Mouse (Mus musculus): ENCODE data around the gene Myl6. TPM values are rescaled to one million over a fixed set of nuclear protein-coding genes. Genes with fewer than 3 reads are reported as not detected.

Myl6 gene
- total RNA-seq, 2 experiments from 2014 or later, result 520 to 569 TPM

- DNase-seq, result no peak
Observed at GRCm38 (mm10) chr10:128489380-128489779, 4.6 kb downstream of the Myl6 start.

DNA sequence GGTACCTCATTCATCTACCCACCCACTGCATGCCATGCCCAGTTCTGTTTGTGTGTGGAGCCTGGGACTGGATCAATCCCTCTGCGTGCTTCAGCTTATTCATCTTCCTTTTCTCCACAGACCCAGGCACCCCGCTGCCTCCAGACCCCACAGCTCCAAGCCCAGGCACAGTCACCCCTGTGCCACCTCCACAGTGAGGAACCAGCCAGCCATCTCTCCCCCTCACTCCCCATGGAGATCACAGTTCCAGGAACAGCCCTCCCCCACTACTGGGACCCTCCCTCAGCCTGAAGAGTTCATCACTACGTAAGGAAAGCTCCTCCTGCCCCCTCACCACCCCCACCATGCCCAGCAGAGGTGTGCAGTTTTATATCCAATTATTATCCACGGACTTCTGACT is 5.2 kb downstream of the Myl6 start:
- DNase-seq, result no peak

GRCm38 (mm10) chr10:128487861-128488712 is 5.9 kb downstream of the Myl6 start:
- no peak for DNase-seq

- no peak for DNase-seq
Observed at GRCm38 (mm10) chr10:128486370-128486769, 7.6 kb downstream of the Myl6 start.

- DNase-seq, result no peak
Observed at GRCm38 (mm10) chr10:128474366-128474765, 19.6 kb downstream of the Myl6 start.

DNA sequence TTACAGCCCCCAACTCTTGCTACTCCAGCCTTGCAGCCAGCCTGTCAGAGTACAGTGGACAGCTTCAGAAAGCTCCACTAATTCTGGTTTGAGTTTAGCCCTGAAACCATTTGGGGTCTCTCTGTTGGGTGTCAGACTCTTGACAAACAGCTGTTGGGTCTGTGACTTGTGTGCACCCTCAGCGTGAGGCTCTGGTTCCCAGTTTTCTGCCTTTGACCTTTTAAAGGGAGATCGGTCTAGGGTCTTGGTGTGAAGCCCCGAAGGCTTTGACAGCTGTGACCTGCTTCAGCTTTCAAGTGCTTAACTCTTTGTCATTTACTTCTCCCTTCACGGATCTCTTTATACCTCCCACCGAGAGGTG is 33.7 kb downstream of the Myl6 start:
- no peak for DNase-seq

- peak in 1 of 2 experiments; percentile 36 for DNase-seq
Observed at GRCm38 (mm10) chr10:128459409-128460269, 34.3 kb downstream of the Myl6 start.

- peak; percentile 75 to 82 for DNase-seq
Observed at GRCm38 (mm10) chr10:128458719-128459408, 35.1 kb downstream of the Myl6 start, which contains the start of gene Smarcc2. Smarcc2 (plus strand) TSS chr10:128459248.

GRCm38 (mm10) chr10:128458348-128458718 is 35.6 kb downstream of the Myl6 start:
- peak; percentile 91 to 93 for DNase-seq

- DNase-seq, result no peak
Observed at GRCm38 (mm10) chr10:128457676-128458075, 36.3 kb downstream of the Myl6 start.

- peak in 1 of 2 experiments; percentile 61 for DNase-seq
Observed at GRCm38 (mm10) chr10:128455280-128455679, 38.7 kb downstream of the Myl6 start.

- no peak for DNase-seq
Observed at GRCm38 (mm10) chr10:128454471-128454870, 39.5 kb downstream of the Myl6 start.

DNA sequence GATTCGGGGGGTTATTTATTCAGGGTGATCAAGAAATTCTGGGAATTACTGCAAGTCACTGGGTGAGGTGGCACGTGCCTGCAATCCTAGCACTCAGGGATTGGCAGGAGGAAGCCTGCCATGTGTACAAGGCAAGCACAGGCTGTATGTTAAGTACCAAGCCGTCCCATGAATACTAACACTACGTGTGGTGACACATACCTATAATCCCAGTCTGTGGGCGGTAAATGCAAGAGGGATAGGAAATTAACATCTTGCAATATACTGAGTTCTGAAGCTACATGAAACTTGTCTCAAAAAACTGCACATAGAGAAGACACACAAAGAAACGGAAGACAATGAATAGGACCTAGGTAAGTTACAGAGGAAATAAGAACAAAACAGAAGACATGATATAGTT is 42.9 kb downstream of the Myl6 start:
- no peak for DNase-seq

DNA sequence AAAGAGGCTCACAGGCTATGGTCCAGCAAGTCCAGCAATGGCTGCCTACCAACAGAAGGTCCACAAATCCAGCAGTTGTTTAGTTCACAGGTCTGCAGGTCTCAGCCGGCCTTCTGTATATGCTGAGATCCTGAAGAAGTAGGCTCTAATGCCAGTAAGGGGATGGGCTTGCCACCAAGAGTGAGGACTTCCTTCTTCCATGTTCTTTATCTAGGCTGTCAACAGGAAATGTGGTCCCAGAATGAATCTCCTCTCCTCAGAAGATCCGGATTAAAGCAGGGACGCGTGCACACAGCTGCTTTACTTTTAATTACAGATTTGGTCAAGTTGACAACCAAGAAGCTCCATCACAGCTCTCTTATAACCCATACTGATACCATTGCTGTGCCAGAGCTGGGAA is 48.5 kb downstream of the Myl6 start:
- DNase-seq, result no peak

GRCm38 (mm10) chr10:128444354-128444753 is 49.6 kb downstream of the Myl6 start:
- no peak for DNase-seq

- DNase-seq, result no peak
Observed at GRCm38 (mm10) chr10:128442718-128443117, 51.2 kb downstream of the Myl6 start.

GRCm38 (mm10) chr10:128441324-128442119 is 52.4 kb downstream of the Myl6 start:
- DNase-seq, result no peak

Small RNAs within 50 kb of the gene (microRNA-seq; reads per million reads assigned to microRNA genes)
- 0 reads per million in 2 experiments for gene Mir6916
- gene Mir8105, result 1.2 to 1.3 reads per million in 2 experiments

Other genes starting within 250 kb of the Myl6 start
- gene Apon, start 240.0 kb downstream of the Myl6 start, total RNA-seq (2021), result not detected
- not detected for gene Apof, start 225.5 kb downstream of the Myl6 start, total RNA-seq (2021)
- gene Stat2, start 223.6 kb downstream of the Myl6 start, total RNA-seq (2021), result 10 to 100 TPM; 30.6 to 36.0 TPM
- under 1 TPM in 1 of 2 experiments, not detected in 1; 0.38 TPM for gene Il23a, start 195.4 kb downstream of the Myl6 start, total RNA-seq (2021)
- gene Pan2, start 190.8 kb downstream of the Myl6 start, total RNA-seq (2021), result 10 to 100 TPM; 14.0 to 16.7 TPM
- 10 to 100 TPM; 82.9 to 86.1 TPM for gene Cnpy2, start 171.7 kb downstream of the Myl6 start, total RNA-seq (2021)
- 100 to 1,000 TPM; 224 to 234 TPM for gene Cs, start 156.4 kb downstream of the Myl6 start, total RNA-seq (2021)
- 10 to 100 TPM; 51.2 to 52.8 TPM for gene Coq10a, start 125.1 kb downstream of the Myl6 start, total RNA-seq (2021)
- 10 to 100 TPM; 55.6 to 59.6 TPM for gene Ankrd52, start 117.0 kb downstream of the Myl6 start, total RNA-seq (2021)
- not detected for gene Slc39a5, start 92.9 kb downstream of the Myl6 start, total RNA-seq (2021)
- 10 to 100 TPM; 91.6 to 92.0 TPM for gene Nabp2, start 82.7 kb downstream of the Myl6 start, total RNA-seq (2021)
- gene Rnf41, start 82.5 kb downstream of the Myl6 start, total RNA-seq (2021), result 10 to 100 TPM; 74.4 to 76.3 TPM
- 100 to 1,000 TPM; 226 to 234 TPM for gene Smarcc2, start 34.9 kb downstream of the Myl6 start, total RNA-seq (2021)
- gene Myl6b, start 4.5 kb upstream of the Myl6 start, total RNA-seq (2021), result 10 to 100 TPM; 16.2 to 19.3 TPM
- gene Esyt1, start 31.7 kb upstream of the Myl6 start, total RNA-seq (2021), result 1 to 10 TPM; 4.5 to 4.7 TPM
- gene Zc3h10, start 53.6 kb upstream of the Myl6 start, total RNA-seq (2021), result 10 to 100 TPM; 14.1 to 14.3 TPM
- gene Rpl41, start 55.2 kb upstream of the Myl6 start, total RNA-seq (2021), result 1,000 to 10,000 TPM; 1,506 to 1,536 TPM
- 10 to 100 TPM; 61.9 to 66.9 TPM for gene Pa2g4, start 71.8 kb upstream of the Myl6 start, total RNA-seq (2021)
- 1 to 10 TPM; 7.8 to 8.0 TPM for gene Erbb3, start 95.5 kb upstream of the Myl6 start, total RNA-seq (2021)
- gene Rps26, start 132.6 kb upstream of the Myl6 start, total RNA-seq (2021), result 100 to 1,000 TPM; 288 to 319 TPM
- gene Ikzf4, start 151.8 kb upstream of the Myl6 start, total RNA-seq (2021), result 10 to 100 TPM; 14.8 to 15.5 TPM
- 10 to 100 TPM; 11.4 to 14.2 TPM for gene Suox, start 179.9 kb upstream of the Myl6 start, total RNA-seq (2021)
- gene Rab5b, start 202.1 kb upstream of the Myl6 start, total RNA-seq (2021), result 100 to 1,000 TPM; 131 to 134 TPM
- gene Pmel, start 210.1 kb upstream of the Myl6 start, total RNA-seq (2021), result under 1 TPM; 0.25 to 0.35 TPM
- gene Cdk2, start 210.9 kb upstream of the Myl6 start, total RNA-seq (2021), result 1 to 10 TPM; 2.0 to 2.4 TPM